Mouse (Mus musculus) T-helper 1 cell (primary cell): ENCODE results near the gene Olfr317.
"Not testable (repeated sequence)": the region's sequence is repeated elsewhere in the genome, so short reads cannot be mapped to it uniquely, and the experiment has no call there.

Experiments used
- in situ Hi-C: fragments of 300-600 bp; cut with MboI, MseI; formaldehyde crosslinking; loops from one replicate; pipeline ENCODE4 v1.15.1; 2025; ENCODE audit warnings: high pct_unique_total_duplicates

Olfr317 gene

DNA sequence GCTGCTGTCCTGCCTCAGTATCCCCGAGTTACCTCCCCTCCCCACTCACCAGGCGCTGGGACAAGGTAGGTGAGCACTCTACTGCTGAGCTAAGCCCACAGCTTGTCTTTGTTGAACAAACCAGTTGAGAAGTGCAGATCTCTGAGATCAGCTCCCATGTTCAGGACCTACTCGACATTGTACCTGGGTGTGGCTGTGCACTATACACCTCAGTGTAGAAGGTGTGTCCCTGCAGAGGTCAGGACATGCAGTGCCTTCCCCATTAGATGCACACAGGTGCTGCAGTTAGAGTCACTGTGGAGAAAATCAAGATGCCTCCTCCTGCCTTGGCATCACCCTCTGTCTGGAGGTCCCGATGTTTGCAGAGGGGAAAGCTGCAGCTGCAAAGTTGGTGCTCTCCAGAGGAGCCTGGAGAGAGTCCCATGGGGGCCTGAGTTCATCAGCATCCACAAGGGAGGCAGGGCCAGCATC is at the start of gene Olfr317:
TSS of gene Olfr317 (minus strand) at position 421 of the 471 bp plus-strand sequence.
- in situ Hi-C loops: no loop called here

DNA sequence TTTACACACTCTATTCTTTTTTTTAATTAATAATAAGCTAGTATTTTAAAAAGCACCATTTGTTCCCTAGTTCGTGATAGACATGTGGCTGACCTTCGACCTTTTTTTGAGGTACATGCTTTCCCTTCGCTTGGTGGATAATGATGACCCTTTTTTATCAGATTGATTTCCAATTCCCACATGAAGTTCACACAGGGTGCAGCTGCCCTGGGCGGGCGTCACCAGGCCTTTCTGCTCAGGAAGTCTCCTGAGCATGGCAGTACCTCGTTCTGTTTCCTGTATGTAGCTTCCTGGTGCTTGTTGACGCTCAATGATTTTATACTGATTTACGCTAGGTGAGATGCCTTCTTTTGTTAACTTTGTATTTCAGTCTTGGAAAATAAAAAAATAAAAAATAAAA is 49.3 kb upstream of the Olfr317 start:
- in situ Hi-C loops: loop anchor here (25.0 kb wide), 1 partner anchor 926 kb away; no protein-coding TSS in a partner anchor

DNA sequence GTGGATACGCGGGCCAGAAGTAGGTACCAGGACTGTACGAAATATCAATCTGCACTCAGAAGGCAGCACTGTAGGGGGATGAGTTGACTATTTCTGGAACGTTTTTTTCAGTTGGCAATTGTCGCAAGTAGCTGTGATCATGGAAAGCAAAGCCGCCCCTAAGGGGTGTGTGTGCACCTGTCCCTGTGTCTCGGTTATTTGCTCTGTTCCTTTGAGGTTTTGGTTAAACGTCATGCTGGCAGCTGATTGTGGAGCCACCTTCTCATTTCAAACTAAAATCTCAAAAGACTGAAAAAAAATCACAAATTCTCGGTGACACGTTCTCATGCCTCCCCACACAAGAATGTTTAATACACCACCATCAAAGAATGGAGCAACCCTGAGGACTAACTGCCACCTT is 48.6 kb upstream of the Olfr317 start:
- in situ Hi-C loops: loop anchor here (25.0 kb wide), 1 partner anchor 925 kb away; no protein-coding TSS in a partner anchor

DNA sequence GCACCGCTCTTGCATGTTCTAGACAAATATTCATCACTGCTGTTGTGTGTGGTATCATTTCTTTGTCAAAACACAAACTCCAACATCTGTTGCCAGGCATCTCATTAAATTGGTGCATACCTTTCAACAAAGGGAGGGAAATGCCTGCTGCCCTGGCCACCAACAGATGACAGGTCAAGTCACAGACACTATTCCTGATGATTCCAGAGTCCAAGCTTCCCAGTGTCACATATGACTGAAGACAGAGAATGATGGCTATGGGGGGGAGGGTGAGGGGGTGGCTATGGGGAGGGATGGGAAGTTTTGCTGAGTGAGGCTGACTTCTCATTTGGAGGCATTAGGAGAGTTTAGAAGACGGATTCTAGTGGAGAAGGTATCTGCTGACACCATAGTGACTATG is 45.2 kb upstream of the Olfr317 start:
- in situ Hi-C loops: loop anchor here (25.0 kb wide), 1 partner anchor 922 kb away; no protein-coding TSS in a partner anchor

DNA sequence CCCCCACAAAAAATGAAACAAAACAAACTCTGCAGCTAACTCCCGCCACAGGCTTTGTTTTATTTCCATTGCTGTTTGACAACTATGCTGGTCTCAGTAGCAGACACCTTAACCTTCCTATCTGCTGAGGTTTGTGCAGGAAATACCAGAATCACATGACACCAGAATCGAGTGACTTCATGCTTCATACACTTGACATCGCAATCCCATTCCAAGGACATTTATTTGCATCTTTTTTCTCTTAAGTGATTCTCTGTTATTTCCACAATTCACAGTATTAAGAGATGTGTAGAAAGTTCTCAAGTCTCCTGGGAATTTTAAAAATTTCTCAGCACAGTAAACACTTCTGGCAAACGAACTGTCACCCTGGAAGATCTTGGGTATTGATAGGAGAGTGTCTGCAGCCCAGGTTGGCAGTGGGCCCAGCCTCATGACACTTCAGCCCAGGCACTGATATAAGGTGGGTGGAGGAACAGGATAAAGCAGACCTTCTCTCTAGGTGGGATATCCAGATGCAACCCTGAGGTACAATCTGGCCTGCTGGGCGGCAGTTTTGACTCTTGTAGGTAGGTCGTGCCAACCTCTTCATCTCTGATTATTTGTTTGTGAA is 43.6 kb upstream of the Olfr317 start, which contains the start of gene Olfr314:
TSS of gene Olfr314 (plus strand) at position 473 of the 610 bp plus-strand sequence.
- in situ Hi-C loops: loop anchor here (25.0 kb wide), 1 partner anchor 920 kb away; no protein-coding TSS in a partner anchor

DNA sequence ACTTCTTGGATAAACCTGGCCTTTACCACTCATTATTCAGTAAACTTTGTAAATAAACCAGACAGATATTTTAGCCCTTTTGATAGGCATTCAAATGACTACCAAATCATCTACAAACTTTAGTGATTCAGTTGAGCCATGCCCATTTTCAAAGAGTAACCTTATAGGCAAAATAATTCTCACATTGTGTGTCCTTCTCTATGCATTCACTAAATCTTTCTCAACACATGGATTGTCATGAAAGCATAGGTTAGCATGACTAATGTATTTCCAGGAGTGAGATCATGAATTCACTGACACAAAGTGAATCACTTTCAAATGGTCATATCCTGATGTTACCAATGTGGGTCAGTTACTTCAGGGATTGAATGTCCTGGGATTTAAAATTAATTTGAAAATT is 33.9 kb upstream of the Olfr317 start, which contains the start of gene Olfr315:
TSS of gene Olfr315 (plus strand) at position 301 of the 400 bp plus-strand sequence.
- in situ Hi-C loops: no loop called here

DNA sequence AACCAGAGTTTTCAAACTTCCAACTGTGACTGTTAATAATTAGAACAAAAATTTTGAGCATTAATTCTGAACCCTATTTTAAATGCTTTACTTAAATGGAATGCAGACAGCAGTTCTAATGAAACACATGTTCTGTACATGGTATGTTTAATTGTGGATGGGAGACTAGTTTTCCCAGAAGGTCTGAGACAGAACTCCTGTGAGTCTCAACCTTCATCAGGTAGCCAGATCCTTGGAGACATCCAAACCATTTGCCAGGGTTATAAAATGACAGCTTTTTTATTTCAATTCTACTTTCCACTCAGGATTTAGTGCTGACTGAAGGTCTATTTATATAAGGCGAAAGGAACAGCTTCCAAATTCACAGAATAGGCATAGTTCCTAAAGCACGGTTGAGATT is 13.4 kb upstream of the Olfr317 start, which contains the start of gene Olfr316:
TSS of gene Olfr316 (plus strand) at position 301 of the 400 bp plus-strand sequence.
- in situ Hi-C loops: no loop called here

DNA sequence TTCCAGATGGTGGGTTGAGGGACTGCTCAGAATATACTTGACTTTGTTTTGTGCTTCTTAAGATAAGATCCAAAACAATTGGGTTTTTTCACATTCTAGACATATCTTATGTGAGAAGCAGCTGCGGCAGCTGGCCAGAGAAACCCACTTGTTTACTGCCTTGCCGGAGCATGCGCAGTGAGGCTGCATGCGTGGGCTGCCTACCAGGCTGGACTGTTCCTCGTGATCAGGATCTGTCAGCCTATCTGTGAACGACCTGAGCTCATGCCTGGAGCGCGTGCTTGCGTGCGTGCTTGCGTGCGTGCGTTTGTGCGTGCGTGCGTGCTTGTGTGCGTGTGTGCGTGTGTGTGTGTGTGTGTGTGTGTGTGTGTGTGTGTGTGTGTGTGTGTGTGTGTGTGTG is 12.1 kb upstream of the Olfr317 start:
- in situ Hi-C loops: not testable (repeated sequence)

DNA sequence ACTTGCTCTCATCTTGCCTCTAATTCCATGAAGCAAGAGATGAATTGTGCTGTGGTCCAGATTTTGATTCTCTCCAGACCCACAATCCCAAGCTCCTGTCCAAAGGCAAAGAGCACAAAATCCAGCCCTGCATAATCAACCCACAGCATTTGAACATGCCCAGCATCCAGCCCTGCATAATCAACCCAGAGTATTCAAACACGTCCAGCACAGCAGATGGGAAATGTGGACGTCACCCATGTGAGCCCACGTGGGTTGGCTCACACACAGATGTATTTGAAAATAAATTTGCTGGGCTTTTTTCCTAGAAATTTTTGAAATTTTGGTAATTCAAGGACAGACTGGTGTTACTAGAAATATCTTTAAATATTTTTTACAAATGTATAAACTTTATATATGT is 5.6 kb downstream of the Olfr317 start:
- in situ Hi-C loops: no loop called here

DNA sequence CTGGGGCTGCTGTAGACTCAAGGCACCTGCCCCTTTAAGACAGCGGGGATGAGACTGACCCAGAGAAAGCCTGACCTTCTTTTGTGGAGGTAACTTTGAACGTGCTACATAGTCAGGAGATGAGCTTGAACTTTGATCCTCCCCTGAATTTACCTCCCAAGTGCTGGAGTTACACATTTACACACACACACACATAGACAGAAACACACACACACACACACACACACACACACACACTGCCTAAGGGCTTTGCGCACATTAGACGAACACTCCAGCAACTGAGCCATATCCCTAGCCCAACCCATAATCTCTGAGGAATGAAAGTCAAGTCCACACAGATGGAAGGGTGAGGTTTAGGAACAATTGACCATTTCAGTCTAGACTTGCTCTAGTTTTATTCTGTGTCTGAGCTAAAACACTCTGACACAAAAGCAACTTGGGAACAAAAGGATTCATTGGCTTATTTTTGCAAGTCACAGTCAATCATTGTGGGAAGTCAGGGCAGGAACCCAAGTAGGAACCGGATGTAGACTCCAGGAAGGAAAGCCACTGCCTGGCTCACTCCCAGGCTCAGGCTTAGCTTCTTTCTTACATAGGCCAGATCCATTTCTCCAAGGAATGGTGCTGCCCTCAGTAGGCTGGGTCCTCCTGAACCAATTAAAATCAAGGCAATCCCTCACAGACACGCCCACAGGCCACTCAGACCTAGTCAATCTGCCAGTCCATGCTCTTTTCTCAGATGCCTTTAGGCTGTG is 10.9 kb downstream of the Olfr317 start:
- in situ Hi-C loops: not testable (repeated sequence)

DNA sequence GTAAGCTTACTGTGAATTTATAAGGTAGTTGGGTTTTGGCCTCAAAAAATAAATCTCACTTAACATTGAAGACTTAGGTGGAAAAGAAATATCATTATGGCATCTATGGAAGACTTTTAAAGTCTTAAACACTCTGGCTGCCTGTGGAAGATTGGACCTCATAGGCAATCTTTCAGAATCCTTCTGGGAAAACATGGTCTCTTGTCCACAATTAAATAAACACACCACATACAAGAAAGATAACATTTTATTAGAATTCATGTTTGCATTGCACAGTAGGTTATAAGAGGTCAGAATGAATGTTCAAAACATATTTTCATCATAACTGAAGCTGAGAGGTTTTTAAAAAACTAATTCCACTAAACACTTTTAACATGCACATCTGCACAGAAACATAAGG is 15.1 kb downstream of the Olfr317 start, which contains the start of gene Olfr318:
TSS of gene Olfr318 (minus strand) at position 101 of the 400 bp plus-strand sequence.
- in situ Hi-C loops: loop anchor here (5.0 kb wide), 1 partner anchor 42 kb away; the partner anchor contains the start of gene Olfr320

DNA sequence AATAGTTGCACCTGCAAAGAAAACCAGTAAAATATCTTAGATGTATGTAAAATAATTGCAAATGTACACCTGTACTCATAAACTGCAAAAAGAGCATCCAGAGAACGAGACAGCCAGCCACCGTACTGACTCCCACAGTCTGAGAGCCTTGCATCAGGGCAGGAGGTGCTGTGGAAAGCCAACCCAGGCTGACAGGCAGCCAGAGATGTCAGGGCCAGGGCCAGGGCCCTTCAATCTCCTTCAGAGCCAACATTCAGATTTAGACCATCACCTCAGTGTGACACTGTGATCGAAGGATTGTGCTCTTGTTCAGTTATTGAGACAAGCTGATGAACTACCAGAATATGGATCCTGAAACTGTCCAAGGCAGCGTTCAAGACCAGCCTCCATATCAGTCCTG is 19.3 kb downstream of the Olfr317 start:
- in situ Hi-C loops: loop anchor here (5.0 kb wide), 1 partner anchor 37 kb away; the partner anchor contains the start of gene Olfr320

DNA sequence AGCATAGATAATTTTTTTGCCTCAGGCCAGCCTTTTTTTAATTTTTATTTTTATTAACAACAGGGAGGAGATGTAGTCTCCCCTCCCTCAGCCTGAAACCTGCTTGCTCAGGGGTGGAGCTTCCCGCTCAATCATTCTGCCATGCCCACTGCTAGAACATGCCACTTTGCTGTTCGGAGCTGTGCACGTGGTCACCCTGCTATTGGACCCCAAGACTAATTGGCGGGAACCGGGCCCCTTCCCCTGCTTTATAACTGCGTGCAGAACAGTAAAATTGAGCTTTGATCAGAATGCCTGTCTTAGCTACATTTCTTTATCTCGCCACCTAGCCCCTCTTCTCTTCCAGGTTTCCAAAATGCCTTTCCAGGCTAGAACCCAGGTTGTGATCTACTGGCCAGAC is 21.3 kb downstream of the Olfr317 start:
- in situ Hi-C loops: not testable (repeated sequence)

DNA sequence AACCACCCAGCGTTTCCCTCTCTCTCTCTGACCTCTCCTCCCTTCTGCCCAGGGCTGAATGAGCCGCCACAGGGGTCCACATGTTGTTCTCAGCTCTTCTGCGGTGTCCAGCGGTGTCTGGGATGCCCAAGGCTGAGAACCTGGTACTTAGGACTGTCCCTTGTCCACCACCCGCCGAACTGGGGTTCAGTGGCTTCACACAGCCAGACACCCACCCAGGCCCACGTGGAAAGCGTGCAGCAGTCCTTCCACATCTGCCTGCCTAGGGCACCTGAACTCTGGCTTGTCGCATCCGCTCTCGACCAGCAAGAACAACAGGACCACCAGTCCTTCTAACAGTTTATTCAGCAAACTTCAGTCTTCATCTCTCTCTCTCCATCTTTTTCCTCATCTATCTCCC is 29.9 kb downstream of the Olfr317 start:
- in situ Hi-C loops: no loop called here

DNA sequence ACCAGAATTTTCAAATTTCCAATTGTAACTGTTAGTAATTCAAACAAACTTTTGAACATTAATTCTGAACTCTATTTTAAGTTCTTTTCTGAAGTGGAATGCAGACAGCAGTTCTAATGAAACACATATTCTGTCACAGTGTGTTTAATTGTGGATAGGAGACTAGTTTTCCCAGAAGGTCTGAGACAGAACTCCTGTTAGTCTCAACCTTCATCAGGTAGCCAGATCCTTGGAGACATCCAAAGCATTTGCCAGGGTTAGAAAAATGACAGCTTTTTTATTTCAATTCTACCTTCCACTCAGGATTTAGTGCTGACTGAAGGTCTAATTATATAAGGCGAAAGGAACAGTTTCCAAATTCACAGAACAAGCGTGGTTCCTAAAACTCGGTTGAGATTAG is 40.1 kb downstream of the Olfr317 start, which contains the start of gene Olfr319:
TSS of gene Olfr319 (plus strand) at position 301 of the 400 bp plus-strand sequence.
- in situ Hi-C loops: no loop called here
